13 mouse cellular contexts compared by ENCODE assay signal in genomic region chr3:113919350-113920179, GRCm38 (mm10).
DNase-seq lines count a peak whose midpoint lies in the region; ATAC-seq and TF ChIP-seq lines count a peak whose summit lies in the region.
"Had no signal": no experiment of that assay in that cellular context is flagged by ENCODE, and none has a peak within 500 bp of the region (broad histone marks: within the 10 kb centered on the region; RNA-seq: fewer than 3 reads in every experiment).

No protein-coding gene starts in this region.

- no peak overlapping the region for H3K4me3 ChIP-seq in heart, embryonic 12.5 days
- no peak overlapping the region for H3K4me3 ChIP-seq in midbrain, postnatal 0 days (ENCODE audit: low read depth, low read length)
- H3K4me3 ChIP-seq: embryonic facial prominence, embryonic 12.5 days; limb, embryonic 15.5 days had no signal

- H3K4me1 ChIP-seq in heart, embryonic 12.5 days (replicated peaks): no peaks in the 10 kb centered on the region
- no peaks in the 10 kb centered on the region for H3K4me1 ChIP-seq in midbrain, postnatal 0 days (ENCODE audit: insufficient read depth, low read length)
- H3K4me1 ChIP-seq: embryonic facial prominence, embryonic 12.5 days; limb, embryonic 15.5 days had no signal

- intact Hi-C loops in left cerebral cortex, postnatal 4 days (cut with DNase I): no loop called here

- no peak overlapping the region for H3K9ac ChIP-seq in heart, embryonic 12.5 days
- H3K9ac ChIP-seq in midbrain, postnatal 0 days (replicated peaks; ENCODE audit: low read length, poor library complexity, severe bottlenecking): no peak overlapping the region
- H3K9ac ChIP-seq: embryonic facial prominence, embryonic 12.5 days; limb, embryonic 15.5 days had no signal

- peak; percentile 10 to 33 for DNase-seq in heart, adult 18-20 months
- peak; percentile 78 for DNase-seq in left cerebral cortex, postnatal 4 days
- DNase-seq in left cerebral cortex, adult 11 months (ENCODE audit: low spot score): no peak
- DNase-seq in brain, embryonic 18.5 days (ENCODE audit: low read depth, low spot score): peak; percentile 37
- peak; percentile 77 for DNase-seq in midbrain, postnatal 0 days (ENCODE audit: low spot score)
- no peak for DNase-seq in adrenal gland, adult 18-20 months (ENCODE audit: low spot score in 2 of 2)
- DNase-seq: cerebellum, adult 9-10 months; gastrocnemius, postnatal 25 days; kidney, adult 18-20 months; lung, adult 2 months had no signal

- no peak for ATAC-seq in heart, embryonic 12.5 days (ENCODE audit: insufficient number of reproducible peaks, low FRiP score)
- peak; percentile 66; the same call in 1 of the 2 replicates for ATAC-seq in midbrain, postnatal 0 days (ENCODE audit: low FRiP score)

- H3K9me3 ChIP-seq in heart, embryonic 12.5 days (replicated peaks): no peaks in the 10 kb centered on the region
- H3K9me3 ChIP-seq in midbrain, postnatal 0 days (ENCODE audit: low read length): no peaks in the 10 kb centered on the region
- H3K9me3 ChIP-seq: embryonic facial prominence, embryonic 12.5 days; limb, embryonic 15.5 days had no signal

- WGBS in heart, embryonic 12.5 days: 60% methylated on average over 2 of the region's 2 CpGs
- 74% methylated on average over 2 of the region's 2 CpGs for WGBS in midbrain, postnatal 0 days

- no peak for TF ChIP-seq CTCF in midbrain, postnatal 0 days (IDR thresholded peaks at IDR 0.05)

- no peak overlapping the region for H3K27ac ChIP-seq in heart, embryonic 12.5 days (ENCODE audit: poor library complexity, severe bottlenecking)
- H3K27ac ChIP-seq in midbrain, postnatal 0 days (ENCODE audit: low read depth, low read length): no peak overlapping the region
- H3K27ac ChIP-seq: embryonic facial prominence, embryonic 12.5 days; limb, embryonic 15.5 days had no signal

- no peaks in the 10 kb centered on the region for H3K36me3 ChIP-seq in heart, embryonic 12.5 days
- no peaks in the 10 kb centered on the region for H3K36me3 ChIP-seq in midbrain, postnatal 0 days (ENCODE audit: insufficient read depth, low read length)
- H3K36me3 ChIP-seq: embryonic facial prominence, embryonic 12.5 days; limb, embryonic 15.5 days had no signal

- no peaks in the 10 kb centered on the region for H3K27me3 ChIP-seq in heart, embryonic 12.5 days (replicated peaks)
- H3K27me3 ChIP-seq in midbrain, postnatal 0 days (ENCODE audit: insufficient read depth, low read length): no peaks in the 10 kb centered on the region
- H3K27me3 ChIP-seq: embryonic facial prominence, embryonic 12.5 days; limb, embryonic 15.5 days had no signal

- no peak overlapping the region for H3K4me2 ChIP-seq in heart, embryonic 12.5 days
- no peak overlapping the region for H3K4me2 ChIP-seq in midbrain, postnatal 0 days (ENCODE audit: low read depth, low read length, poor library complexity, severe bottlenecking)
- H3K4me2 ChIP-seq: embryonic facial prominence, embryonic 12.5 days; limb, embryonic 15.5 days had no signal

Comparison
In these comparisons a context has a peak if more than half of its experiments do, and no peak if none do; other contexts are left out.
1. DNase-seq: peak in heart, adult 18-20 months (2 of 2), left cerebral cortex, postnatal 4 days (single experiment), brain, embryonic 18.5 days (single experiment) and midbrain, postnatal 0 days (single experiment); none in left cerebral cortex, adult 11 months (single experiment) and adrenal gland, adult 18-20 months (0 of 2).